Mouse (Mus musculus) mouse embryonic stem cell (cell line): ENCODE measurements around the gene Bcl2a1d.
"Not testable (repeated sequence)": the region's sequence is repeated elsewhere in the genome, so short reads cannot be mapped to it uniquely, and the experiment has no call there.

ENCODE experiments used
- in situ Hi-C, 2 experiments: fragments of 300-500 bp; cut with MboI; formaldehyde crosslinking; loops; 1 replicate in 1 of 2; 3 replicates in 1 of 2; pipeline ENCODE4 v1.14.3; 2019 to 2020; ENCODE audit warnings: low sequenced_read_pairs in 2 of 2, low pct_unique_long_range_greater_than_20kb in 1 of 2, mixed read lengths in 1 of 2; ENCODE audit not compliant: unreplicated experiment in 1 of 2

Gene Bcl2a1d

GRCm38 (mm10) chr9:88709794-88710193 lies 21.9 kb downstream of the Bcl2a1d start:
- in situ Hi-C loops, result not testable (repeated sequence)

DNA sequence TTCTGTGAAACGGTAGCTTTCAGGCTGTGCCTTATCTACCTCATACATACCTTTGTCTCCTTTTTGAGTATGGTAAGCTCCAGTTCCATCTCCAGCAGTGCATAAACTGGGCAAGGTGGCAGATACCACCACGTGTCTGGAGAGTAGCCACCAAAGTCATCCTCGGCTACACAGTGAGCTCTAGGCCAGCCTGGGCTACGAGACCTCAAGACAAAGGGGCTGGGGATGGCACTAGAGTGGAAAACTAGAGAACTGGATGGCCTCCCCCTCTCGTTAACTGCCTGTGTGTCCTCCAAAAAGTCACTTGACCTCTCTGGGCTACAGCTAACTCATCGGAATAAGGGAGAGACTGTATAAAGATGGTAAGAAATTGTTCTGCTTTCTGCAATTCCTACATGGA lies 22.4 kb downstream of the Bcl2a1d start:
- in situ Hi-C loops, result no loop called here

DNA sequence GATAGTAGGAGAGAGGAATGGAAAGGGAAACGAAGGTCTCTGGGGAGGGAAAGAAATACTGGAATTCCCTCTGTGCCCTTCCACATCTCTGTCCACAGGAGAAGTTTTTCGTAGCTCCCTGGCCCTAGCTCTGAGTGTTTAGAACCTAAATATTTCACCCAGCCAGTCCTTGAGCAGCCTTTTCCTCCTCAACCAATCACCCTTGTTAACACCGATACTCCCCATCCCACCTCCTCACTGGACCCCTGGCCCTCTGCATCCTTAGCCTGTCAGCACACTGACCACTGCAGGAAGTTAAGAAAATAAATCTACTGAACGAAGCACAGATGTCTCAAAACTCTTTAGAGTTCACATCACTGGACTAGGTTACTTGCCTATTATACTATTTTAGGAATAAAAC lies 25.0 kb downstream of the Bcl2a1d start:
- in situ Hi-C loops, result no loop called here

DNA sequence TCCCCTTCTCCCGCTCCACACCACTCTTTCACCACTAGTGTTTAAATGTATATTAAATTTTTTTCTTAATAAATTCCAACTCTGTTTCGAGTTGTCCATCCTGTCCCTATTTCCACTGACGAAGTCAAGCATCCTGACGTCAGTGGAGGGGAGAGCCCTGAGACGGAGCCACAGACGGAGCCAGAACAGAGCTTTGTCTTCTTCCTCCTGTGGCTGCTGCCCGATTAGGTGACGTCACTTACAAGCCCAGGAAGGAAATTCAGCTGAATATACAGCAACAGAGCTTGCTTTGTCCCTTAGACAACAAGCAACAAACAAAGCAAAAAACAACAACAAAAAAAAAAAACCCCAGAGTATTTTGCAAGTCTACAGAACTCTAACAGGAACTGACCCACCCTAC lies 26.6 kb downstream of the Bcl2a1d start:
- in situ Hi-C loops, result not testable (repeated sequence)

- in situ Hi-C loops, result not testable (repeated sequence)
Observed at GRCm38 (mm10) chr9:88698746-88699145, 33.0 kb downstream of the Bcl2a1d start.

GRCm38 (mm10) chr9:88691307-88691706 lies 40.4 kb downstream of the Bcl2a1d start:
- in situ Hi-C loops, result not testable (repeated sequence)

DNA sequence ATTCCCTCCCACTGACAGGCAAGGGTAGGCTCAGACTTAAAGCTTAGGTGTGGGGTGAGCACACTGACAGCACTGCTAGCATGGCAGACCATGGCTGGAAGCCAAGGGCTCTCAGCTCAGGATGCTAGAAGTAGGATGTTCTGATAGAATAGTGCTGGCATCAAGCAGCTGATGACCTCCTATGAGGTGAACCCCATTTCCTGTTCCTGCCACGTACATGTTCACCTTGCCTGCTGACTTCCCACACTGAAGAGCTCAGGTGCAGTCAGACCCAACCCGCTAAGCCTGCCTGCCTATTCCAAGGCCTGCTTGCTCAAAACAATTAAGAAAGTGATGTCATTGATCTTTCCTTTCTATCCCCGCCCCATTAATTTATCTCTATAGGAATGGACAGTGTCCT lies 42.3 kb downstream of the Bcl2a1d start:
- in situ Hi-C loops, result not testable (repeated sequence)

- in situ Hi-C loops, result not testable (repeated sequence)
Observed at GRCm38 (mm10) chr9:88686719-88687118, 45.0 kb downstream of the Bcl2a1d start.
